Mouse (Mus musculus) brain, embryonic 14.5 days (tissue): ENCODE measurements around the gene Apol8. TPM values are rescaled to one million over a fixed set of nuclear protein-coding genes. Genes with fewer than 3 reads are reported as not detected.

ENCODE experiments used
- DNase-seq: peaks from one replicate; pipeline ENCODE4 v3.0.0-alpha.2; 2011; ENCODE audit warnings: low read depth
- CTCF ChIP-seq: fragments of 200-500 bp; IDR thresholded peaks from 2 replicates; pipeline ENCODE4 v1.5.1; 2012; ENCODE audit warnings: inconsistent platforms, mild to moderate bottlenecking, moderate library complexity, borderline replicate concordance; ENCODE audit not compliant: insufficient read depth, insufficient read length; ENCODE audit errors: extremely low read depth
- POLR2A ChIP-seq: fragments of 200-500 bp; IDR thresholded peaks from 2 replicates; pipeline ENCODE4 v1.6.1; 2012; ENCODE audit warnings: mild to moderate bottlenecking, inconsistent platforms, borderline replicate concordance; ENCODE audit not compliant: poor library complexity, insufficient read depth, insufficient read length, severe bottlenecking; ENCODE audit errors: extremely low read depth
- polyA plus RNA-seq: library from polyadenylated mRNA; depleted of rRNA; stranded (reverse); fragments of >200 nt; gene quantifications from 2 replicates; pipeline ENCODE4 v1.2.3, GENCODE M21; 2012

The Apol8 gene
- polyA plus RNA-seq, 1 experiment: 0.30 TPM

GRCm38 (mm10) chr15:77761561-77762380, 5.0 kb upstream of the Apol8 start:
- peak; percentile 30 for DNase-seq
- TF ChIP-seq CTCF: peak; percentile 69
- no peak for TF ChIP-seq POLR2A

DNA sequence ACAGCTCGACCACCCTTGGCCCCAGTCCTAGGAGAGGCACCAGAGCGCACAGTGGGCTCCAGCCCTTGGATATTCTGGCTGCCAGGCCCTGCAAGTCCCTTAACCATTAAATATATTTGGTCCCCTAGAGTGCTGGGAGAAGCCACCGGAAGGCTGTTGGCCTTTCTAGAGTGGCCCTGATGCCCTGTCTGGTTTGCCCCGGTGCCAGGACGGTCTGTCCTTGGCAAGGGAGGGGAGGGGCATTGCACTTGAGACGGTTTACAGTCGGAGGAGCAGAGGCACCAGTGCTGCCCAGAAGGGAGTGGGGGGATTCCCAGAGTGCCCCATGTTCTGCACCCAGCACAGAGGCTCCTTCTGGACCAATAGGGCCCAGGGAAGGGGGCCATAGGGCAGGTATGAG, 4.3 kb upstream of the Apol8 start:
- TF ChIP-seq POLR2A (no peak), CTCF (no peak)
- DNase-seq: no peak

DNA sequence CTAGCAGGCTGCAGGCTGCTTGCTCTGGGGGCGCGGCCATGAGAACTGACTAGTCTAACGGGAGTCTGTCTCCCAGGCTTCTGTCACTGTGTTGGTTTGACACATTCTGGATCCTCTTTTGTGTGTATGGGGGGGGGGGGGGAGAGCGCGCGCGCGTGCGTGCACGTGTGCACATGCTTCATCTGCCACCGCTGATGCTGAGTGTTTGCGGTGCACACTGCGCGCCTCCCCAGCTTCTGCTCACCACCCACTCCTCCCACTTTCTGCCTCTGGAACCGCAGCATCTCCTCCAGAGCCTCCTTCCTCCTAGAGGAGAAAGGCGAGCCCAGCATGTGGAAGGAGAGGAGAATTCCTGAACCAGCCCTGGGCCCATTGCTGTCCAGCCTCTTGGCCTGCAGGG, 3.2 kb upstream of the Apol8 start:
- DNase-seq: no peak
- TF ChIP-seq POLR2A (no peak), CTCF (no peak)

- TF ChIP-seq CTCF (no peak; the same call in 1 of the 2 replicates), POLR2A (no peak)
- DNase-seq: no peak
These were observed 903 bp upstream of the Apol8 start for GRCm38 (mm10) chr15:77757586-77758226.

- no peak for TF ChIP-seq CTCF
- TF ChIP-seq POLR2A: no peak
- DNase-seq: no peak
These were observed 722 bp downstream of the Apol8 start for GRCm38 (mm10) chr15:77756081-77756480.

DNA sequence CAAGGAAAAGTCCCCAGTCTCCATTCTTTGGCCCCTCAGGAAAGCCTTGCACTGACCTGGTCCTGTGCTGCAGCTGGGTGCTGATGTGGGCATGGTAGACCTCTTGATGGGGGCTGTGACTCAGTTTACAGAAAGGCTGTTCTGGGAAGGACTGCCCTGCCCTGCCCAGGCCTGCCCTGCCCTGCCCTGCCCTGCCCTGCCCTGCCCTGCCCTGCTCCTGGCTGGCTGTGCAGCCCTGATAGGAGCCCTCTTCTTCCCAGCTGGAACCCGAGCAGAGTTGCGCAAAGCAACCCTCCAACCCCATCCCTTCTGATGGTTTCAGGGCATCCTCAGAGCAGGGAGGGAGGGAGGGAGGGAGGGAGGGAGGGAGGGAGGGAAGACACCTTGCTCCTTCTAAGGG, 1.7 kb downstream of the Apol8 start:
- DNase-seq: no peak
- TF ChIP-seq POLR2A (no peak), CTCF (no peak)

- DNase-seq: no peak
- TF ChIP-seq CTCF (no peak), POLR2A (no peak)
These were observed 4.4 kb downstream of the Apol8 start for GRCm38 (mm10) chr15:77752443-77752842.

GRCm38 (mm10) chr15:77750461-77750860, 6.3 kb downstream of the Apol8 start:
- peak; percentile 32 for DNase-seq
- peak; percentile 56; the same call in 1 of the 2 replicates for TF ChIP-seq CTCF
- TF ChIP-seq POLR2A: no peak

GRCm38 (mm10) chr15:77749717-77750116, 7.1 kb downstream of the Apol8 start:
- no peak for DNase-seq
- no peak for TF ChIP-seq POLR2A

- no peak for DNase-seq
- TF ChIP-seq CTCF: no peak
- TF ChIP-seq POLR2A: no peak
These were observed 8.4 kb downstream of the Apol8 start for GRCm38 (mm10) chr15:77748414-77748813.

- peak; percentile 40 for DNase-seq
- TF ChIP-seq POLR2A (no peak), CTCF (no peak)
These were observed 10.5 kb downstream of the Apol8 start for GRCm38 (mm10) chr15:77746326-77746725.

DNA sequence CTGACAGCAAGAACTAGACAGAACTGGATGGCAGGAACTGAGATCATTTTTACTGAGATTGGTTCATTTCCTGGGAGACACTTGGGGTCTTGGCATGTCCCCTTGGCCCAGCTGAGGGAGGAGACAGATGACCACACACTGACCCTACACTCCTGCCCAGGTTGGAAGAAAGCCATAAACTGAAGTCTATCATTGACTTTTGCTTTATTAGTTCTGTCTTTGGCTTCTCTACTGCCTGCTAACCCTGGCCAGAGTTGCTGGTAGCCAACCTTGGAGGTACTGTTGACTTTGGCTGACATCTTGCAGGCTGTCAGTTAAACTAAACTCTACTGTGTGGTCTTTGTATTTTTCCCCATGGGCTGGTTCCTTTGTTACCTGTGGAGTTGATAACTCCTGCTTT, 11.7 kb downstream of the Apol8 start:
- TF ChIP-seq POLR2A (no peak), CTCF (no peak)
- no peak for DNase-seq
